Mouse (Mus musculus) MEL (cell line): Measurements from ENCODE around the gene Ccdc142. TPM values are rescaled to one million over a fixed set of nuclear protein-coding genes. Genes with fewer than 3 reads are reported as not detected.

Source experiments
- DNase-seq: peaks from one replicate; pipeline ENCODE4 v3.0.0; 2011; ENCODE audit warnings: low read depth, low spot score
- H3K27ac ChIP-seq: 2 replicates; pipeline ENCODE4 v1.5.1; 2012; ENCODE audit warnings: low read depth, mild to moderate bottlenecking, control low read depth, low read length, moderate library complexity; ENCODE audit not compliant: control insufficient read depth
- H3K27me3 ChIP-seq, 2 experiments: fragments of 150-350 bp in 1 of 2; sonication (generic) in 1 of 2; 2 replicates each; pipeline ENCODE4 v1.6.1; 2012; ENCODE audit warnings: low read length in 2 of 2, mild to moderate bottlenecking in 2 of 2, improper control_type of control experiment in 1 of 2, moderate library complexity in 1 of 2; ENCODE audit not compliant: insufficient read depth in 2 of 2, control insufficient read depth in 1 of 2
- H3K36me3 ChIP-seq, 2 experiments: 2 replicates each; pipeline ENCODE4 v1.6.1; 2012 to 2014; ENCODE audit warnings: low read length in 2 of 2, improper control_type of control experiment in 1 of 2, inconsistent platforms in 1 of 2, mild to moderate bottlenecking in 1 of 2; ENCODE audit not compliant: insufficient read depth in 2 of 2, control insufficient read depth in 1 of 2
- H3K4me1 ChIP-seq, 2 experiments: fragments of 150-350 bp in 1 of 2; sonication (generic) in 1 of 2; 2 replicates each; pipeline ENCODE4 v1.6.1; 2012; ENCODE audit warnings: low read length in 2 of 2, improper control_type of control experiment in 1 of 2, mild to moderate bottlenecking in 1 of 2; ENCODE audit not compliant: insufficient read depth in 2 of 2, control insufficient read depth in 1 of 2
- H3K4me3 ChIP-seq, 2 experiments: fragments of 150-350 bp in 1 of 2; sonication (generic) in 1 of 2; 2 replicates each; pipeline ENCODE4 v1.5.1; 2012; ENCODE audit warnings: low read depth in 2 of 2, low read length in 2 of 2, mild to moderate bottlenecking in 2 of 2, moderate library complexity in 2 of 2, control low read depth in 1 of 2, improper control_type of control experiment in 1 of 2; ENCODE audit not compliant: control insufficient read depth in 1 of 2, insufficient read depth in 1 of 2
- H3K79me2 ChIP-seq: 2 replicates; pipeline ENCODE4 v1.6.1; 2012; ENCODE audit warnings: mild to moderate bottlenecking, low read length, moderate library complexity; ENCODE audit not compliant: control insufficient read depth, poor library complexity, insufficient read depth
- H3K9ac ChIP-seq: 2 replicates; pipeline ENCODE4 v1.6.1; 2012; ENCODE audit warnings: low read depth, mild to moderate bottlenecking, control low read depth, low read length, moderate library complexity; ENCODE audit not compliant: control insufficient read depth, poor library complexity, severe bottlenecking
- H3K9me3 ChIP-seq: fragments of 150-350 bp; sonication (generic); replicated peaks from 2 replicates; pipeline ENCODE4 v1.6.1; 2012; ENCODE audit warnings: mild to moderate bottlenecking, low read length, improper control_type of control experiment, moderate library complexity; ENCODE audit not compliant: insufficient read depth
- BHLHE40 ChIP-seq: IDR thresholded peaks from 2 replicates; pipeline ENCODE4 v1.6.1; 2012; ENCODE audit warnings: low read depth, mild to moderate bottlenecking, inconsistent platforms, low read length, improper control_type of control experiment, borderline replicate concordance
- CTCF ChIP-seq, 3 experiments: IDR thresholded peaks in 2 of 3; conservative IDR thresholded peaks in 1 of 3; 2 replicates each; pipeline ENCODE4 v1.5.1; 2011 to 2012; ENCODE audit warnings: low read length in 3 of 3, low read depth in 2 of 3, mild to moderate bottlenecking in 2 of 3, improper control_type of control experiment in 1 of 3, inconsistent platforms in 1 of 3, mixed read lengths in 1 of 3, moderate library complexity in 1 of 3; ENCODE audit not compliant: control insufficient read depth in 1 of 3, insufficient read depth in 1 of 3, poor library complexity in 1 of 3, severe bottlenecking in 1 of 3
- ELF1 ChIP-seq: IDR thresholded peaks from 2 replicates; pipeline ENCODE4 v1.6.1; 2014; ENCODE audit warnings: low read depth, mild to moderate bottlenecking, inconsistent platforms, low read length, improper control_type of control experiment, moderate library complexity
- EP300 ChIP-seq, 2 experiments: IDR thresholded peaks; 2 replicates each; pipeline ENCODE4 v1.6.1; 2011; ENCODE audit warnings: improper control_type of control experiment in 2 of 2, low read length in 2 of 2, low read depth in 1 of 2, mild to moderate bottlenecking in 1 of 2
- ETS1 ChIP-seq: IDR thresholded peaks from 2 replicates; pipeline ENCODE4 v1.6.1; 2012; ENCODE audit warnings: low read depth, mild to moderate bottlenecking, inconsistent platforms, low read length, improper control_type of control experiment, moderate library complexity
- GABPA ChIP-seq: IDR thresholded peaks from 2 replicates; pipeline ENCODE4 v1.6.1; 2012; ENCODE audit warnings: low read depth, mild to moderate bottlenecking, inconsistent platforms, low read length, improper control_type of control experiment, moderate library complexity
- GATA1 ChIP-seq: IDR thresholded peaks from 2 replicates; pipeline ENCODE4 v1.6.1; 2011; ENCODE audit warnings: low read depth, low read length, improper control_type of control experiment
- HCFC1 ChIP-seq: IDR thresholded peaks from 2 replicates; pipeline ENCODE4 v1.6.1; 2012; ENCODE audit warnings: low read depth, mild to moderate bottlenecking, inconsistent platforms, low read length, improper control_type of control experiment, moderate library complexity
- JUND ChIP-seq: IDR thresholded peaks from 2 replicates; pipeline ENCODE4 v1.6.1; 2011; ENCODE audit warnings: low read depth, mild to moderate bottlenecking, improper control_type of control experiment, low read length
- KAT2A ChIP-seq: conservative IDR thresholded peaks from 2 replicates; pipeline ENCODE4 v1.6.1; 2012; ENCODE audit warnings: low read depth, low read length, improper control_type of control experiment, inconsistent platforms
- MAFK ChIP-seq: IDR thresholded peaks from 2 replicates; pipeline ENCODE4 v1.6.1; 2011; ENCODE audit warnings: low read depth, mild to moderate bottlenecking, low read length, improper control_type of control experiment, borderline replicate concordance
- MEF2A ChIP-seq: IDR thresholded peaks from 2 replicates; pipeline ENCODE4 v1.6.1; 2014; ENCODE audit warnings: low read depth, mild to moderate bottlenecking, inconsistent platforms, low read length, improper control_type of control experiment; ENCODE audit not compliant: poor library complexity, insufficient replicate concordance, severe bottlenecking; ENCODE audit errors: extremely low read depth
- MXI1 ChIP-seq: IDR thresholded peaks from 2 replicates; pipeline ENCODE4 v1.6.1; 2011; ENCODE audit warnings: mild to moderate bottlenecking, low read depth, low read length, improper control_type of control experiment
- MYB ChIP-seq: IDR thresholded peaks from 2 replicates; pipeline ENCODE4 v1.6.1; 2011; ENCODE audit warnings: mild to moderate bottlenecking, low read depth, low read length, improper control_type of control experiment
- MYC ChIP-seq: IDR thresholded peaks from 2 replicates; pipeline ENCODE4 v1.6.1; 2011; ENCODE audit warnings: low read depth, mild to moderate bottlenecking, low read length, improper control_type of control experiment, moderate library complexity
- NELFE ChIP-seq: IDR thresholded peaks from 2 replicates; pipeline ENCODE4 v1.6.1; 2011; ENCODE audit warnings: low read depth, low read length, improper control_type of control experiment
- POLR2A ChIP-seq, 2 experiments: IDR thresholded peaks; 2 replicates each; pipeline ENCODE4 v1.6.1; 2011 to 2012; ENCODE audit warnings: low read length in 2 of 2, mild to moderate bottlenecking in 2 of 2, control low read depth in 1 of 2, improper control_type of control experiment in 1 of 2, low read depth in 1 of 2, moderate library complexity in 1 of 2; ENCODE audit not compliant: control insufficient read depth in 1 of 2, insufficient read depth in 1 of 2, poor library complexity in 1 of 2
- POLR2AphosphoS2 ChIP-seq: IDR thresholded peaks from 2 replicates; pipeline ENCODE4 v1.6.1; 2011; ENCODE audit warnings: low read length, improper control_type of control experiment
- POLR2AphosphoS5 ChIP-seq: IDR thresholded peaks from 2 replicates; pipeline ENCODE4 v1.6.1; 2012; ENCODE audit warnings: low read depth, borderline replicate concordance, mild to moderate bottlenecking, inconsistent platforms, low read length, moderate library complexity, mixed read lengths
- RCOR1 ChIP-seq: IDR thresholded peaks from 2 replicates; pipeline ENCODE4 v1.6.1; 2012; ENCODE audit warnings: low read depth, mild to moderate bottlenecking, inconsistent platforms, low read length, improper control_type of control experiment
- SIN3A ChIP-seq: IDR thresholded peaks from 2 replicates; pipeline ENCODE4 v1.6.1; 2012; ENCODE audit warnings: low read length, improper control_type of control experiment, inconsistent platforms
- SMC3 ChIP-seq: IDR thresholded peaks from 2 replicates; pipeline ENCODE4 v1.6.1; 2011; ENCODE audit warnings: low read depth, low read length, improper control_type of control experiment
- TAL1 ChIP-seq: IDR thresholded peaks from 2 replicates; pipeline ENCODE4 v1.6.1; 2012; ENCODE audit warnings: mild to moderate bottlenecking, inconsistent platforms, low read length, moderate library complexity, mixed read lengths
- TBP ChIP-seq: IDR thresholded peaks from 2 replicates; pipeline ENCODE4 v1.8.0; 2011; ENCODE audit warnings: low read depth, low read length, improper control_type of control experiment
- TCF12 ChIP-seq: IDR thresholded peaks from 2 replicates; pipeline ENCODE4 v1.6.1; 2014; ENCODE audit warnings: low read depth, mild to moderate bottlenecking, inconsistent platforms, low read length, improper control_type of control experiment, moderate library complexity
- USF1 ChIP-seq: IDR thresholded peaks from 2 replicates; pipeline ENCODE4 v1.6.1; 2014; ENCODE audit warnings: low read depth, mild to moderate bottlenecking, inconsistent platforms, low read length, improper control_type of control experiment, moderate library complexity
- ZMIZ1 ChIP-seq: IDR thresholded peaks from 2 replicates; pipeline ENCODE4 v1.6.1; 2012; ENCODE audit warnings: low read depth, mild to moderate bottlenecking, inconsistent platforms, low read length, improper control_type of control experiment, moderate library complexity
- ZNF384 ChIP-seq: IDR thresholded peaks from 2 replicates; pipeline ENCODE4 v1.6.1; 2012; ENCODE audit warnings: low read depth, mild to moderate bottlenecking, inconsistent platforms, low read length, improper control_type of control experiment
- polyA plus RNA-seq, 2 experiments: library from polyadenylated mRNA; stranded (reverse) in 1 of 2; unstranded in 1 of 2; fragments of >175 nt in 1 of 2; fragments of >200 nt in 1 of 2; gene quantifications; 2 replicates each; pipeline versions ENCODE4 v1.2.1 to v1.2.4; 2012; ENCODE audit warnings: low replicate concordance in 2 of 2, low read depth in 1 of 2; ENCODE audit not compliant: insufficient read length in 2 of 2, insufficient read depth in 1 of 2, missing spikeins in 1 of 2
- total RNA-seq: library from RNA; depleted of rRNA; stranded (reverse); fragments of 300-350 nt; gene quantifications from 2 replicates; pipeline ENCODE4 v1.2.3, GENCODE M21; 2012

The Ccdc142 gene
- total and polyA plus RNA-seq, 3 experiments: 2.2 to 5.1 TPM; not detected in 1

- H3K27ac ChIP-seq: no peak overlapping the region
- no peak overlapping the region for H3K4me3 ChIP-seq
- no peaks in the 10 kb centered on the region for H3K36me3 ChIP-seq
- no peak for DNase-seq
- H3K9me3 ChIP-seq: no peaks in the 10 kb centered on the region
- H3K27me3 ChIP-seq: no peaks in the 10 kb centered on the region
- no peaks in the 10 kb centered on the region for H3K4me1 ChIP-seq
- no peak overlapping the region for H3K9ac ChIP-seq
- H3K79me2 ChIP-seq: no peaks in the 10 kb centered on the region
- TF ChIP-seq JUND: no peak
- no peak for TF ChIP-seq TAL1
- no peak for TF ChIP-seq HCFC1
- TF ChIP-seq MEF2A: no peak
- TF ChIP-seq MXI1: no peak
- no peak for TF ChIP-seq MYB
- no peak for TF ChIP-seq POLR2AphosphoS5
- no peak for TF ChIP-seq SMC3
- no peak for TF ChIP-seq TCF12
- TF ChIP-seq KAT2A: no peak
- no peak for TF ChIP-seq CTCF (IDR thresholded peaks at IDR 0.05 in 2 of 3, conservative IDR thresholded peaks at IDR 0.05 in 1 of 3; ENCODE audit: control insufficient read depth in 1 of 3, insufficient read depth in 1 of 3, low read depth in 2 of 3, low read length in 3 of 3, poor library complexity in 1 of 3, severe bottlenecking in 1 of 3)
- TF ChIP-seq RCOR1: no peak
- no peak for TF ChIP-seq MAFK
- no peak for TF ChIP-seq USF1
- no peak for TF ChIP-seq GATA1
- TF ChIP-seq SIN3A: no peak
- no peak for TF ChIP-seq NELFE
- no peak for TF ChIP-seq TBP
- TF ChIP-seq BHLHE40: no peak
Observed at GRCm38 (mm10) chr6:83068221-83068620, 33.2 kb upstream of the Ccdc142 start.

DNA sequence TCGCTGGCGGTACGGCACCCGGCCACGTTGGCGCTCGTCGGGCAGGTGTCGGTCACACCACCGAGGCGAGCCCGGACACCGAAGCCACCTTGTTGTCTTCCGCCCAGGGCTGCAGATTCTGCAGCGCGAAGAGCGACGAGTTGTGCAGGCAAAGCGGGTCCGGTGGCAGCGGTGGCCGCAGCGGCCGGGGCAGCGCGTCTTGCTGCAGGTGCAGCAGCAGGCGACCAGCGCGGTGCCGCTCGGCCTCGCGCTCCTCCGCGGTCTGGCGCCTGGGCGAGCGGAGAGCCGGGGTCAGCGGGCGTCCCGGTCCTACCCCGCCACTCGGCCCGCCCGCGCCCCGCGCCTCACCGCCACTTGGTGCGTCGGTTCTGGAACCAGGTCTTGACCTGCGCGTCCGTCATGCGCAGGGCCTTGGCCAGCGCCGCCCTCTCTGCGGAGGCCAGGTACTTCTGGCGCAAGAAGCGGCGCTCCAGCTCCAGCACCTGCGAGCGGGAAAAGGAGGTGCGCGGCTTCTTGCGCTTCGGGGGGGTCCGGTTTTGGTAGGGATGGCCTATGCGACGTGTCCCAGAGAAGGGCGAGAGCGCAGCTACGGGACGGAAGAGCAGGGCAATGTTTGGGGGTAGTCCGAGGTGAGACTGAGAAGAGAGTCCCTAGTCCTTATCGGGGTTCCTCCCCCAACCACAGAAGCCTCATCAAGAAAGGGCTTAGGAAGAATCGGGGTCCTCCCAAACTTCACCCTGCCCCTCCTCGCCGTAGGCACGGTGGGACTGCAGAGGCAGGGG lies 32.5 kb upstream of the Ccdc142 start:
- Histone ChIP-seq H3K4me3 (no peak overlapping the region), H3K27ac (no peak overlapping the region), H3K27me3 (no peaks in the 10 kb centered on the region), H3K4me1 (no peaks in the 10 kb centered on the region), H3K9ac (no peak overlapping the region), H3K9me3 (no peaks in the 10 kb centered on the region), H3K36me3 (no peaks in the 10 kb centered on the region), H3K79me2 (no peaks in the 10 kb centered on the region)
- no peak for TF ChIP-seq EP300 (IDR thresholded peaks at IDR 0.05; ENCODE audit: low read depth in 1 of 2, low read length in 2 of 2)
- no peak for TF ChIP-seq HCFC1
- no peak for TF ChIP-seq MEF2A
- no peak for TF ChIP-seq ZMIZ1
- no peak for TF ChIP-seq GABPA
- TF ChIP-seq SIN3A: no peak
- no peak for TF ChIP-seq MYC
- TF ChIP-seq RCOR1: no peak
- TF ChIP-seq POLR2AphosphoS5: no peak
- TF ChIP-seq TAL1: no peak
- TF ChIP-seq ZNF384: no peak
- TF ChIP-seq ELF1: no peak
- no peak for TF ChIP-seq SMC3
- no peak for TF ChIP-seq POLR2AphosphoS2
- no peak for TF ChIP-seq USF1
- TF ChIP-seq MYB: no peak
- no peak for TF ChIP-seq POLR2A (IDR thresholded peaks at IDR 0.05; ENCODE audit: control insufficient read depth in 1 of 2, insufficient read depth in 1 of 2, low read depth in 1 of 2, low read length in 2 of 2, poor library complexity in 1 of 2)
- TF ChIP-seq ETS1: no peak
- TF ChIP-seq MXI1: no peak
- no peak for DNase-seq
